Mouse (Mus musculus) intestine, embryonic 15.5 days (tissue): ENCODE results near the gene Xrcc3. TPM values are rescaled to one million over a fixed set of nuclear protein-coding genes. Genes with fewer than 3 reads are reported as not detected.

ENCODE experiments used
- ATAC-seq: fragments of 200-750 bp; cut with Nextera tagmentation; 2 replicates; pipeline ENCODE4 v1.8.0; 2017; ENCODE audit warnings: moderate TSS enrichment, moderate library complexity
- H3K27ac ChIP-seq: fragments of 300-500 bp; sonication (generic); 2 replicates; pipeline ENCODE4 v1.5.1; 2015; ENCODE audit warnings: mild to moderate bottlenecking, inconsistent platforms
- H3K27me3 ChIP-seq: fragments of 300-500 bp; sonication (generic); replicated peaks from 2 replicates; pipeline ENCODE4 v1.6.1; 2015; ENCODE audit warnings: inconsistent platforms
- H3K36me3 ChIP-seq: fragments of 300-500 bp; sonication (generic); 2 replicates; pipeline ENCODE4 v1.6.1; 2015; ENCODE audit warnings: inconsistent platforms
- H3K4me1 ChIP-seq: fragments of 300-500 bp; sonication (generic); replicated peaks from 2 replicates; pipeline ENCODE4 v1.6.1; 2015; ENCODE audit warnings: inconsistent platforms
- H3K4me2 ChIP-seq: fragments of 300-500 bp; sonication (generic); replicated peaks from 2 replicates; pipeline ENCODE4 v1.6.1; 2015; ENCODE audit warnings: mild to moderate bottlenecking, inconsistent platforms
- H3K4me3 ChIP-seq: fragments of 300-500 bp; sonication (generic); replicated peaks from 2 replicates; pipeline ENCODE4 v1.5.1; 2015; ENCODE audit warnings: inconsistent platforms
- H3K9ac ChIP-seq: fragments of 300-500 bp; sonication (generic); 2 replicates; pipeline ENCODE4 v1.6.1; 2015; ENCODE audit warnings: inconsistent platforms
- H3K9me3 ChIP-seq: fragments of 300-500 bp; sonication (generic); 2 replicates; pipeline ENCODE4 v1.6.1; 2016; ENCODE audit warnings: inconsistent platforms
- WGBS: fragments of 180-500 bp; shearing (Covaris S2); methylation state at CpG from one replicate; pipeline ENCODE4 v1.1.7; 2015; 5-methylcytosine and 5-hydroxymethylcytosine counted together
- polyA plus RNA-seq: library from polyadenylated mRNA; unstranded; fragments of >200 nt; fragmentation: Nextera tagmentation; extraction: Ambion mirVana; gene quantifications from 2 replicates; pipeline ENCODE4 v1.2.1, GENCODE M21; 2015

Xrcc3 gene
- polyA plus RNA-seq, 1 experiment from 2014 or later, result 8.9 TPM

DNA sequence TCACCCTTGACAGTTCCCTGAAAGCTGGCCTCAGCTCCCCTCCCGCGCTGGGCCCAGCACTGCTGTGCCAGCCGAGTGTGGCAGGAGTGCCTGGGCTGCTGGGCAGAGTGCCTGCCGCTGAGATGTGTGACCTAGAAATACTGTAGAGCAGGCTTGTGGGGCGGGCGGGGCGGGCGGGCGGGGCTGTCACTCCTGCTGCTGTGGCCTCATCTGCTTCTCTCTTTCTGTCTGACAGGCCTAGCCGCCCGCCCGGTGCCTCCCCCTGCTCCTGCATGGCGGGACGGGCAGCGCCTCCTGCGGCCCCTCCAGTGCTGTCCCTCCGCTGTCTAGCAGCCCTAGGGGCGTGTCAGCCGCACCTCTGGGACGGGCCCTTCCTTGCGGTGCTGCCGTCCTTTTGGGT, 19.6 kb downstream of the Xrcc3 start:
- H3K36me3 ChIP-seq, result peaks cover 35% of the 10 kb centered on the region
- no peak overlapping the region for H3K4me3 ChIP-seq
- ATAC-seq, result peak; percentile 78
- H3K9ac ChIP-seq, result no peak overlapping the region
- WGBS, result 62% methylated on average over 22 of the region's 22 CpGs
- no peaks in the 10 kb centered on the region; the same call in 1 of the 2 replicates for H3K4me1 ChIP-seq
- H3K4me2 ChIP-seq, result 0 out of 2 replicates have a peak overlapping the region, but pooled peaks have one; percentile 17
- no peaks in the 10 kb centered on the region for H3K27me3 ChIP-seq
- peak overlapping the region; percentile 61; the same call in 1 of the 2 replicates for H3K27ac ChIP-seq
- H3K9me3 ChIP-seq, result no peaks in the 10 kb centered on the region

DNA sequence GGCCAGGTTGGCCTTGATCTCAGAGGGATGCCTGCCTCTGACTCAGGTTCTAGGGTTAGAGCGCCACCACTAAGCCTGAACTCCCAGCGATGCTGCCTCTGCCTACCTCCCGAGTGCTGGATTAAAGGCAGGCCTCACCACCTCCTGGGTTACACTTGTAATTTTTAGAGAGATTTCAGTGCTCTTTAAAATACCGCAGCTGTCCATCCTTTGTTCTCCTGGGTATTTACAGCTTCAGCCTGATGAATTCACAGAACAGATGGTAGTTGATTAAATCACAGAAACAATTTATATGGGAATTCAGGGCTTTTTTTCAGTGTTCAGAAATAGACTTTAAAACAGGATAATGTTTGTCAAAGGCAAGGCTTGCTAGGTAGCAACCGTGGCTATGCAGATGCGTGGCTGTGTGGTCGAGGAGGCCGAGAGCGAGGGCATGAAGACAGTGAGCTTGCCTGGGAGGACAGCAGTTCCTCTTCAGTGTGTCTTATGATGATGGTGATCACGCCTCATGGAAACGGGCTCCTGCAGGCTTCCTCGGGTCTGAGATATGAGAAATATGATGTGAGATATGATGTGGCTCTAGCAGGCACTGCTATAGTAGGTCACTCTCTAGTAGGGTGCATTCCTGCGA, 22.1 kb downstream of the Xrcc3 start:
- Histone ChIP-seq H3K4me1 (no peaks in the 10 kb centered on the region; the same call in 1 of the 2 replicates), H3K9ac (no peak overlapping the region; the same call in 1 of the 2 replicates), H3K36me3 (peaks cover 38% of the 10 kb centered on the region), H3K27me3 (no peaks in the 10 kb centered on the region), H3K9me3 (no peaks in the 10 kb centered on the region), H3K4me2 (no peak overlapping the region), H3K27ac (no peak overlapping the region), H3K4me3 (no peak overlapping the region)
- ATAC-seq, result no peak
- WGBS, result 91% methylated on average over 13 of the region's 13 CpGs

DNA sequence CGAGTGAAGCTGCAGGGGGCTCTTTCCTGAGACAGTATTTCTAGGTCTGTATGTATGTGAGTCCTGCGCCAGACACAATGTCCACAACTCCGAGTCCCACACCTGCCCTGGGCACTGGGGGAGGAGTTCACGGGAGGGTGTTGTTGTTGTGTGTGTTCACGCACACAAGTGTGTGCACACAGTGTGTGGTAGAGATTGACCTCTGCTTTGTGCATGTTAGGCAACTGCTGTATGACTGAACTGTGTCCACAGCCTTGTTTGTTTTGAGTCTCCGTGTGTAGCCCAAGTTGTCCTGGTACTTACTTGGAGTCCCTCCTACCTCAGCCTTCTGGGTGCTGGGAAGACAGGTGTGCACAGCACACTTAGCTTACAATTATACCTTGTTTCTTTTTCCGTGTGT, 23.0 kb downstream of the Xrcc3 start:
- Histone ChIP-seq H3K27me3 (no peaks in the 10 kb centered on the region), H3K9me3 (no peaks in the 10 kb centered on the region), H3K27ac (peak overlapping the region; percentile 62), H3K9ac (no peak overlapping the region), H3K4me3 (no peak overlapping the region), H3K36me3 (peaks cover 44% of the 10 kb centered on the region), H3K4me1 (no peaks in the 10 kb centered on the region; the same call in 1 of the 2 replicates), H3K4me2 (no peak overlapping the region)
- no peak for ATAC-seq
- WGBS, result 82% methylated on average over 7 of the region's 7 CpGs

DNA sequence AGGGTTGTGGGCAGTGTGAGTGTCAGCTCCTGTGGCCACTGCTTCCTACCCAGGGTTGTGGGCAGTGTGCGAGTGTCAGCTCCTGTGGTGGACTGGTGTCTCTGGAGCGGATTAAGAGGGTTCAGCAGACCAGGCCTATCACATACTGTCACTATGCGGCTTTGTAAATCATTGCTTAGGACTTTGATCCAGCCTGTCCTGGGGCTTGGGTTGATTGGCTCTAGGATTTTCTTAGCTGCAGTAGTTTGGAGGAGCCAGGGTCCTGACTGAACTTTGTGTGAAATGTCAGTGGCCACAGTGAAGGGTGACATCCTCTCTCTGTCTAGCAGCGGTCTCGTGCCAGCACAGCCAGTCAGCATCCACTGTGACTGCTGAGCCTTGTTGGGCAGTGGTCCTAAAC, 23.6 kb downstream of the Xrcc3 start:
- peaks cover 44% of the 10 kb centered on the region for H3K36me3 ChIP-seq

DNA sequence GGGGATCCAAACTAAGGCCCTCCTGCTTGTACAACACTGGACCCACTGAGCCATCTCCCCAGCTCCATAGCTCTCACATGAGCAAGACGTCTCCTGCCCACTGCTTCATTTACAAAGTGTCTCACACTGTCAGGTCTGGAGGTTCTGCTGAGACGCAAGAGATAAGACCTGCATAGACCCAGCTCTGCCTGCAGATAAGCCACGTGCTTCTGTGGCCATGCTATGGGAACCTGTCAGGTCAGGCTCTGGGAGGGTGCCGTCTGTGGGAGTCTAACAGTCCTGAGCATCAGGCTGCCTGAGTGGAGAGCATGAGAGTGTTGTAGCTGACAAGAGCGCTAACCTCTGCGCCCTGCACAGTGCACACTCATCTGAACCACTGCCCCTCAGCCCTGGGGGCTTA, 26.7 kb downstream of the Xrcc3 start:
- H3K27me3 ChIP-seq, result no peaks in the 10 kb centered on the region
- no peak overlapping the region for H3K27ac ChIP-seq
- H3K4me2 ChIP-seq, result no peak overlapping the region
- peaks cover 56% of the 10 kb centered on the region for H3K36me3 ChIP-seq
- no peak overlapping the region for H3K4me3 ChIP-seq
- H3K9me3 ChIP-seq, result no peaks in the 10 kb centered on the region
- H3K9ac ChIP-seq, result no peak overlapping the region
- ATAC-seq, result no peak
- WGBS, result 86% methylated on average over 6 of the region's 6 CpGs
- H3K4me1 ChIP-seq, result no peaks in the 10 kb centered on the region; the same call in 1 of the 2 replicates

More for the DNA sequence above, 23.6 kb downstream of the Xrcc3 start:
- no peak overlapping the region for H3K4me3 ChIP-seq
- no peaks in the 10 kb centered on the region; the same call in 1 of the 2 replicates for H3K4me1 ChIP-seq
- H3K9ac ChIP-seq, result no peak overlapping the region
- H3K4me2 ChIP-seq, result no peak overlapping the region
- H3K9me3 ChIP-seq, result no peaks in the 10 kb centered on the region
- H3K27ac ChIP-seq, result peak overlapping the region; percentile 62
- no peaks in the 10 kb centered on the region for H3K27me3 ChIP-seq
- ATAC-seq, result peak; percentile 71
- WGBS, result 65% methylated on average over 5 of the region's 5 CpGs

DNA sequence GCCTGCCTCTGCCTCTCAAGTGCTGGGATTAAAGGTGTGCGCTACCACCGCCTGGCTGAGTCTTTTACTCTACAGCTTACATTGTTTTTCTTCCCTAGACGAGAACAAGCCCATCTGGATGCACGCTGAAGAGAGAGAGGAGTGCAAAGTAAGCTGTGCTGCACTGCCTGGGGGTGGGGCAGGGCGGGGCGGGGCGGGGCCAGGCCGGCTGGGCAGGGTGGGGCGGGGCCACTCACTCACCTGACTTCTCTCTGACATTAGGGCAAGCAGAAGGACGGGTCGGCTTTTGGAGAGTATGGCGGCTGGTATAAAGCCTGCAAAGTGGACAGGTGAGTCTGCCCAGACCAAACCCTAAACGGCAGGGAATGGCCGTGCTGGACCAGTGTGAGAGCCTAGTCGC, 28.5 kb downstream of the Xrcc3 start:
- H3K27me3 ChIP-seq, result no peaks in the 10 kb centered on the region
- H3K4me1 ChIP-seq, result no peaks in the 10 kb centered on the region
- H3K9me3 ChIP-seq, result no peaks in the 10 kb centered on the region
- 54% methylated on average over 15 of the region's 15 CpGs for WGBS
- H3K4me2 ChIP-seq, result no peak overlapping the region
- H3K4me3 ChIP-seq, result no peak overlapping the region
- H3K27ac ChIP-seq, result no peak overlapping the region
- peak; percentile 73 for ATAC-seq
- no peak overlapping the region for H3K9ac ChIP-seq
- peaks cover 60% of the 10 kb centered on the region for H3K36me3 ChIP-seq

DNA sequence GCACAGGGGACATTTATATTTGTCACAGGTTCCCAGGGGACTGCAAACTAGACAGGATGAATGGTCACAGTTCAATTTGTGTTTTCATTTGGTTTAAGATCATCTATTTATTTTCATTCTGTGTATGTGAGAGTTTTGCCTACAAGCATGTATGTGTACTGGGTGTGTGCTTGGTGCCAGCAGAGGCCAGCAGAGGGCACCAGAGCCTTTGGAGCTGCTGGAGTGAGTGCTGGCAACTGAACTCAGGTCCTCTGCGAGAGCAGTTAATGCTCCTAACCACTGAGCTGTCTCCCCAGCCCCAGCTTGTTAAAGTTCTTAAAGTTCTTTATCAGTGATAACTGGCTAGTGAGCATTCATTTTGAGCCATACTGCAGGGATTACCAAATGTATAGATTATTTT, 34.1 kb downstream of the Xrcc3 start:
- Histone ChIP-seq H3K27me3 (no peaks in the 10 kb centered on the region), H3K36me3 (peaks cover 76% of the 10 kb centered on the region), H3K27ac (no peak overlapping the region), H3K9ac (no peak overlapping the region), H3K4me1 (0 out of 2 replicates have a peak, but pooled peaks cover 3% of the 10 kb centered on the region), H3K9me3 (no peaks in the 10 kb centered on the region), H3K4me3 (no peak overlapping the region), H3K4me2 (no peak overlapping the region)
- no peak for ATAC-seq
- WGBS, result 95% methylated on average over 1 of the region's 1 CpGs

DNA sequence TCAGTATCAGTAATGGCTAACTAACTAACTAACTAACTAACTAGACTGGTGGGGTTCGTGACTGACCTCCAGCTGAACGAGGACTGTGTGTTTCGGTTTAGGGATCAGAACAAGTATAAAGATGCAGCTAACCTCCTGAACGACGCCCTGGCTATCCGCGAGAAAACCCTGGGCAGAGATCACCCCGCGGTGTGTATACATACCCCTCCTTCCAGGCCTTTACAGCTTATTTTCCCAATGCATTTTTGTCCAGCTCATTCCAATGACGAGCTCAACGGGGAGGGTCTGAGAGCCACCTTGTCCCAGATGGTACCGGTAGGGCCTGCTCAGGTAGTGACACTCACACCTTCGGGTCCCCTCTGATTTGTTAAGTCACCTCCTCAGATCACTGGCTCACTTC, 35.8 kb downstream of the Xrcc3 start:
- Histone ChIP-seq H3K4me3 (no peak overlapping the region), H3K9me3 (no peaks in the 10 kb centered on the region), H3K27ac (no peak overlapping the region), H3K27me3 (no peaks in the 10 kb centered on the region), H3K9ac (no peak overlapping the region), H3K4me1 (0 out of 2 replicates have a peak, but pooled peaks cover 3% of the 10 kb centered on the region), H3K36me3 (peaks cover 77% of the 10 kb centered on the region), H3K4me2 (no peak overlapping the region)
- no peak for ATAC-seq
- 82% methylated on average over 13 of the region's 13 CpGs for WGBS

DNA sequence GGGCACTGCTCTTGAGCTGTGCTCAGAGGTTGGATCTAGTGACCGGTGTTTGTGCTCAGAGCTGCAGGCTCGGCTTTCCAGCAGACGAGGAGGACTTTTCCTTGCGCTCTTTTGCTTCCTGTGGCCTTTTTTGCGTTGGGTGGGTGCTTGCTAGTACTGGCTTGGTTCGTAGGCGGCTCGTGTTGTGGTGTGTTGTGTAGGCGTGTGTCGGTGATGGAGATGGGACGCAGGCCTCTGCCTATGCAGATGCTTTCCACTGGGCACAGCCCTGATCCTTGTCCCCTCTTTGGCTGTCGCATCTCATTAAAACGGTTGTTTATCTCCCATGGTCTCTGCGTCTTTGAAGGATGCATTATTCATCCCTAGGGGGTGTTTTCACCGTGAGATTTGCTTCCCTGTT, 38.8 kb downstream of the Xrcc3 start:
- Histone ChIP-seq H3K4me3 (no peak overlapping the region), H3K27ac (no peak overlapping the region), H3K4me1 (0 out of 2 replicates have a peak, but pooled peaks cover 3% of the 10 kb centered on the region), H3K4me2 (no peak overlapping the region), H3K36me3 (peaks cover 63% of the 10 kb centered on the region), H3K27me3 (no peaks in the 10 kb centered on the region), H3K9me3 (no peaks in the 10 kb centered on the region), H3K9ac (no peak overlapping the region)
- 82% methylated on average over 15 of the region's 15 CpGs for WGBS
- ATAC-seq, result no peak

DNA sequence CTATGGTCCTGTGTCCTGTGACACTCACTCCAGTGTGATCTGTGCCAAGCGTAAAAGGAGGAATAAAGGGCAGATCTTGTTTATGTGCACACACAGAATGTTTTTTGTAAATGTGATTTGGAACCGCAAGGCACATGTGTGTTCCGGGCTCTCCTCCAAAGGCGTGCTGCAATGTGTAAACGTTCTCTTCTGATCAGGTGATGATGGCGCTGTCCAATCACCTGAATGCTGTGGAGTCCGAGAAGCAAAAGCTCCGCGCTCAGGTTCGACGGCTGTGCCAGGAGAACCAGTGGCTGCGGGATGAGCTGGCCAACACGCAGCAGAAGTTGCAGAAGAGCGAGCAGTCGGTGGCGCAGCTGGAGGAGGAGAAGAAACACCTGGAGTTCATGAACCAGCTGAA, 39.5 kb downstream of the Xrcc3 start:
- Histone ChIP-seq H3K4me2 (no peak overlapping the region), H3K36me3 (peaks cover 57% of the 10 kb centered on the region), H3K4me3 (no peak overlapping the region), H3K4me1 (peaks cover 10% of the 10 kb centered on the region), H3K9me3 (no peaks in the 10 kb centered on the region), H3K9ac (no peak overlapping the region), H3K27me3 (no peaks in the 10 kb centered on the region), H3K27ac (no peak overlapping the region)
- ATAC-seq, result no peak
- WGBS, result 83% methylated on average over 16 of the region's 16 CpGs

DNA sequence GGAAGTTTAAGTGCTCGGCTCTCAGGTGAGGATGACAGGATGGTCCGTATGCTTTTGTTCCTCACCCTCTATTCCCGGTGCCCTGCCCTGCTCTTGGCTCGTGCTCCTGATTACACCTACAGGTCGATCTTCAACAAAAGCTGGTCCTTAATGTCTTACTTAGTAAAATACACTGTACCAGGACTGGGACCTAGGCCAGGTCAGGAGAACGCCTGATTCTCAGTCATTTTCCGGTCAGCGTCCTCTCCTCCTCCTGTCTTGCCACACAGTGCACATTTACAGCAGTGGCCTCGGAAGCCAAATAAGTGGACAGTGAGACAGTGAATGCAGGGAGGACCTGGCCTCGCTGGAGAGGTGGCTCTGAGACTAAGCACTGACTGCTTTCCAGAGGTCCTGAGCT, 43.0 kb downstream of the Xrcc3 start:
- H3K9me3 ChIP-seq, result no peaks in the 10 kb centered on the region
- H3K4me1 ChIP-seq, result peaks cover 19% of the 10 kb centered on the region
- H3K9ac ChIP-seq, result no peak overlapping the region
- H3K27ac ChIP-seq, result 0 out of 2 replicates have a peak overlapping the region, but pooled peaks have one; percentile 1
- no peaks in the 10 kb centered on the region for H3K27me3 ChIP-seq
- H3K36me3 ChIP-seq, result peaks cover 27% of the 10 kb centered on the region; the same call in 1 of the 2 replicates
- H3K4me2 ChIP-seq, result no peak overlapping the region
- WGBS, result 81% methylated on average over 10 of the region's 10 CpGs
- H3K4me3 ChIP-seq, result no peak overlapping the region
- ATAC-seq, result no peak

DNA sequence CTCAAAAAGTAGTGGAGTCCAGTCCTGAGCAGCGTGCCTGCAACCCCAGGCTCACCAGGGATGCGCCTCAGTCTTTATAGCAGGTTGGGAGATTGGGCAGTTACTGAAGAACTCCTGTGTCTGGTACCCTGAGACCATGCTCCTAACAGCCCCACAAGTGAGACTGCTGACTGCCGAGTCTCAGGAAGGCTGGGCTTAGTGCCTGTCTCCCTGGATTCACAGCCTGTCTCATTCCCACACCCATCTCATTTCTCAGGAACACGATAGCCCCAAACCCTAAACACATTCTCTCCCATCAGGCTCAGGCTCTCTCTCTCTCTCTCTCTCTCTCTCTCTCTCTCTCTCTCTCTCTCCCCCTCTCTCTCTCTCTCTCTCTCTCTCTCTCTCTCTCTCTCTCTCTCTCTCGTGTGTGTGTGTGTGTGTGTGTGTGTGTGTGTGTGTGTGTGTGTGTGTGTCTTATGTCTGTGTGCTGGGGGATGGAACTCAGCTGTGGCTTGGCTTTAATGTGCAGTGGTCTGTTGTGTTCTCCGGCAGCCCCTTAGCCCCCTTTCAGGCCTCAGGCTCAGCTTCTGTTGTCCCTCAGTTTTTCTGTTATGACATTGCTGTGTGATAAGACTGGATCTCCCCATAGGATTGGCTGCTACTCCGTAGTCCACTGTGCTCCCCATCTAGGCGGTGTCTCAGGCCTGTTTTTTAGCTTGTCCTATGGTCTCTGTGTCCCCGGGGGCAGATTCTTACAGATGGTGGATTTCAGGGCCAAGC, 43.7 kb downstream of the Xrcc3 start:
- ATAC-seq, result 0 out of 2 replicates have a peak, but pooled peaks have one; percentile 20
- peak overlapping the region; percentile 61 for H3K27ac ChIP-seq
- no peak overlapping the region for H3K9ac ChIP-seq
- H3K4me3 ChIP-seq, result no peak overlapping the region
- H3K4me1 ChIP-seq, result peaks cover 20% of the 10 kb centered on the region
- peaks cover 25% of the 10 kb centered on the region; the same call in 1 of the 2 replicates for H3K36me3 ChIP-seq
- WGBS, result 42% methylated on average over 9 of the region's 9 CpGs
- no peaks in the 10 kb centered on the region for H3K27me3 ChIP-seq
- H3K4me2 ChIP-seq, result no peak overlapping the region; the same call in 1 of the 2 replicates
- no peaks in the 10 kb centered on the region for H3K9me3 ChIP-seq
